Mouse (Mus musculus): ENCODE measurements at regions not wholly inside any gene's neighbourhood (a gene's known extent, or its start where the extent isn't known, plus 50 kb on each side); places are given as distances from the start of the nearest gene placed in this dataset.
A peak's percentile ranks its signal among the peaks of the same experiment; 100 is the strongest.
"Not testable (repeated sequence)": the region's sequence is repeated elsewhere in the genome, so short reads cannot be mapped to it uniquely, and the experiment has no call there.

GRCm38 (mm10) chr1:117051311-117051710 lies 248.5 kb downstream of the Gm19965 start:
- DNase-seq (ENCODE audit: low spot score) = not testable (repeated sequence)

GRCm38 (mm10) chr1:117067151-117067819 lies 264.5 kb downstream of the Gm19965 start:
- no peak for DNase-seq (ENCODE audit: low spot score)

- DNase-seq (ENCODE audit: low spot score) = no peak
Measured at GRCm38 (mm10) chr1:117087136-117087535, 284.4 kb downstream of the Gm19965 start.

- no peak for DNase-seq (ENCODE audit: low spot score)
Measured at GRCm38 (mm10) chr1:117111496-117111895, 308.7 kb downstream of the Gm19965 start.

GRCm38 (mm10) chr1:117113918-117114317 lies 311.1 kb downstream of the Gm19965 start:
- DNase-seq (ENCODE audit: low spot score) = no peak

GRCm38 (mm10) chr1:117122965-117123364 lies 320.2 kb downstream of the Gm19965 start:
- DNase-seq (ENCODE audit: low spot score) = peak; percentile 2
